Mouse (Mus musculus) midbrain, postnatal 0 days (tissue): ENCODE results near the gene Gpc6. TPM values are rescaled to one million over a fixed set of nuclear protein-coding genes. Genes with fewer than 3 reads are reported as not detected.
A peak's percentile ranks its signal among the peaks of the same experiment; 100 is the strongest.

ENCODE experiments used
- ATAC-seq: fragments of 200-750 bp; cut with Nextera tagmentation; 2 replicates; pipeline ENCODE4 v1.8.0; 2017; ENCODE audit warnings: moderate number of reproducible peaks, mild to moderate bottlenecking, moderate TSS enrichment, moderate library complexity; ENCODE audit not compliant: low FRiP score
- DNase-seq: peaks from one replicate; pipeline ENCODE4 v3.0.0-alpha.2; 2015; ENCODE audit warnings: low spot score
- H3K27ac ChIP-seq: fragments of 300-500 bp; sonication (generic); 2 replicates; pipeline ENCODE4 v1.5.1; 2014; ENCODE audit warnings: low read depth, mild to moderate bottlenecking, low read length, mixed read lengths
- H3K27me3 ChIP-seq: fragments of 300-500 bp; sonication (generic); 2 replicates; pipeline ENCODE4 v1.6.1; 2014; ENCODE audit warnings: low read length, control low read depth, mixed read lengths; ENCODE audit not compliant: insufficient read depth
- H3K36me3 ChIP-seq: fragments of 300-500 bp; sonication (generic); 2 replicates; pipeline ENCODE4 v1.6.1; 2014; ENCODE audit warnings: low read length, control low read depth, mixed read lengths; ENCODE audit not compliant: insufficient read depth
- H3K4me1 ChIP-seq: fragments of 300-500 bp; sonication (generic); 2 replicates; pipeline ENCODE4 v1.6.1; 2014; ENCODE audit warnings: mild to moderate bottlenecking, control low read depth, antibody characterized with exemption, low read length, mixed read lengths; ENCODE audit not compliant: insufficient read depth
- H3K4me2 ChIP-seq: fragments of 300-500 bp; sonication (generic); 2 replicates; pipeline ENCODE4 v1.6.1; 2014; ENCODE audit warnings: low read depth, mild to moderate bottlenecking, low read length, mixed read lengths; ENCODE audit not compliant: poor library complexity, severe bottlenecking
- H3K4me3 ChIP-seq: fragments of 300-500 bp; sonication (generic); 2 replicates; pipeline ENCODE4 v1.5.1; 2014; ENCODE audit warnings: low read depth, mild to moderate bottlenecking, low read length, moderate library complexity
- H3K9ac ChIP-seq: fragments of 300-500 bp; sonication (generic); replicated peaks from 2 replicates; pipeline ENCODE4 v1.6.1; 2014; ENCODE audit warnings: mild to moderate bottlenecking, low read length, moderate library complexity, mixed read lengths; ENCODE audit not compliant: poor library complexity, severe bottlenecking
- H3K9me3 ChIP-seq: fragments of 300-500 bp; sonication (generic); 2 replicates; pipeline ENCODE4 v1.6.1; 2016; ENCODE audit warnings: low read length, control low read depth
- CTCF ChIP-seq: IDR thresholded peaks from 2 replicates; pipeline ENCODE4 v1.5.1; 2016; ENCODE audit warnings: antibody characterized with exemption, mild to moderate bottlenecking
- WGBS: fragments of 180-500 bp; shearing (Covaris S2); extraction: QIAGEN DNeasy Blood & Tissue Kit; methylation state at CpG from one replicate; pipeline ENCODE4 v1.1.7; 2014; 5-methylcytosine and 5-hydroxymethylcytosine counted together
- polyA plus RNA-seq: library from polyadenylated mRNA; unstranded; fragments of >200 nt; fragmentation: Nextera tagmentation; extraction: Ambion mirVana; gene quantifications from 2 replicates; pipeline ENCODE4 v1.2.1, GENCODE M21; 2015
- total RNA-seq: library from RNA; depleted of rRNA; stranded (reverse); fragments of >200 nt; gene quantifications from 2 replicates; pipeline ENCODE4 v1.2.3, GENCODE M21; 2014

The Gpc6 gene
- total and polyA plus RNA-seq, 2 experiments from 2014 or later = 19.3 to 20.3 TPM

DNA sequence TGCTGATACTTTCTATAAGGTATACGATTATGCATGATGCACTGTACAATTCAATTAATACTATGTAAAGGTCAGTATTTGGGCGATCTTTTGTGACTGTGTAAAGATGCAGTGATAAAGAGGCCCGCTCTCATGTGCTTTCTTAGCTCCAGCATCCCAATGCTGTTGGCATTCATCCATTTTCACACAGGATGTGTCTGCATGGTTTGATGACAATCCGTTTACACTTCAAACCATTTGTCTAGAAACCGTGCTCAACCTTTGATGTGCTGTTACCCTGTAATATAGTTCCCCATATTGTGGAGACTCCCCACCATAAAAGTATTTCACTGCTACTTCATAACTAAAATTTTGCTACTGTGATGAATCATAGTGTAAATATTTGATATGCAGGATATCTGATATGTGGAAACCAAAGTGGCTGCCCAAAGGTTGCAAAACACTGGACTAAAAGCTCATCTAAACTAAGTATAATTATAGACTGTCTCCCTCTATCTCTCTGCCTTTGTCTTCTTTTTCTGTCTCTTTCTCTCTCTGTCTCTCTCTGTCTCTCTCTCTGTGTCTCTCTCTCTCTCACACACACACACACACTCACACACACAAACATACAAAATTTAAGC is 97.2 kb downstream of the Gpc6 start:
- Histone ChIP-seq H3K36me3 (no peaks in the 10 kb centered on the region), H3K9ac (no peak overlapping the region), H3K9me3 (no peaks in the 10 kb centered on the region), H3K4me1 (no peaks in the 10 kb centered on the region), H3K4me3 (no peak overlapping the region), H3K4me2 (no peak overlapping the region), H3K27ac (no peak overlapping the region), H3K27me3 (no peaks in the 10 kb centered on the region)
- DNase-seq (no peak), ATAC-seq (no peak)
- WGBS = 66% methylated on average over 5 of the region's 5 CpGs
- TF ChIP-seq CTCF = no peak

DNA sequence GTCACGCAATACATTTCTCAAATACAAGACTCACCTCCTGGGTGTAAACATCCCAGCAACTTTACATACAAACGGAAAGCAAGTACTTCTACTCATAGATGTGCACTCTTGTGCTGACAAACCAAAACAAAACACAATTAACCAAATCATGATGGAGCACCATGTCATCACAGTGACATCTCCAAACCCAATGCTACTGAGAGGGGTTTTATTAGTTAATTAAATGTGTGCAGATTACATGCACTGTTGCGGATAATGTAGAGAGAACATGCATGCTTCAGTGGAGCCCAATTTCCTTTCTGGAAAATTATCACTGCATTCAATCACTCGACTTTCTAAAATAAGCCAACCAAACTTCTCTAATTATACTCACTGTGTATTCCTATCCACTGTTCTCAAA is 109.0 kb downstream of the Gpc6 start:
- Histone ChIP-seq H3K27me3 (no peaks in the 10 kb centered on the region), H3K4me1 (no peaks in the 10 kb centered on the region), H3K4me2 (no peak overlapping the region), H3K4me3 (no peak overlapping the region), H3K9ac (no peak overlapping the region), H3K27ac (no peak overlapping the region), H3K9me3 (no peaks in the 10 kb centered on the region), H3K36me3 (no peaks in the 10 kb centered on the region)
- DNase-seq (no peak), ATAC-seq (no peak)
- WGBS = 68% methylated on average over 4 of the region's 4 CpGs
- no peak for TF ChIP-seq CTCF

DNA sequence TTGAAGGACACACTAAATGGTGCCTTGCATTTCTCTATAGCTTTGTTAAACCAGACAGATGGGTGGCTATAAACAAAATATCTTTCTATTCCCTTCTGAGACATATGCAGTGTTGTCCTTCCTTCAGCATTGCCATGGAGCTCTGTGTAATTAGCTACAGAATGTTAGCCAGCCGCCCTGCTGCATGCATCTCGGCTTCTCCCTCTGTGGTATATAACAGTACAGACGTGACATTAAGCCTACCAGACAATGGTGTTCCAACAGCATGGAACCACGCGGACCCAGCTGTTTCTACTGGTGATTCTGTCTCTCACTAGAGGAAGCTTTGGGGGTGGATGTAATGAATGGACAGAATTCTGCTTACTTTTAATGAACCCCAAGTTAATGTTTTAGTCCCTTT is 115.9 kb downstream of the Gpc6 start:
- ATAC-seq = no peak
- Histone ChIP-seq H3K4me2 (no peak overlapping the region), H3K27ac (no peak overlapping the region), H3K27me3 (no peaks in the 10 kb centered on the region), H3K4me3 (no peak overlapping the region), H3K36me3 (no peaks in the 10 kb centered on the region), H3K9ac (no peak overlapping the region), H3K4me1 (no peaks in the 10 kb centered on the region), H3K9me3 (no peaks in the 10 kb centered on the region)
- DNase-seq = peak; percentile 10
- WGBS = 46% methylated on average over 5 of the region's 5 CpGs
- TF ChIP-seq CTCF = no peak

DNA sequence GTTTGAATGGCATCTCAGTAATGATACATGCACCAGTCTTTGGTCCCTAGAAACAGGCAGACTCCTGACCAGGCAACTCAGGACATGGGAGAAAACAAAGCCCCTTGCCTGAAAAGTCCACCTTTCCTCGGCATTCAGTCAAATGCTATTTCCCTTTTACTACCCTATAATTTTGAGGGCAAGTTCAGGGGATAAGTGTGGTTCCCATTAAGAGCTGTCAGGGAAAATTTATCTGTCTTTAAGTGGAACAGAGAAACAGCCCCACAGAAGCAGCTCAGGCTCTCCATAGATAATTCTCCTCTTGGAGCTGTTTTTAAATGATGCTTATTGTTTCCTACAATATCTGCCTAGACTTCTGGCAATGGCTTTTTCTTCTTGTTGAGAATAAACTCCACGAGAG is 123.8 kb downstream of the Gpc6 start:
- 71% methylated on average over 2 of the region's 2 CpGs for WGBS

DNA sequence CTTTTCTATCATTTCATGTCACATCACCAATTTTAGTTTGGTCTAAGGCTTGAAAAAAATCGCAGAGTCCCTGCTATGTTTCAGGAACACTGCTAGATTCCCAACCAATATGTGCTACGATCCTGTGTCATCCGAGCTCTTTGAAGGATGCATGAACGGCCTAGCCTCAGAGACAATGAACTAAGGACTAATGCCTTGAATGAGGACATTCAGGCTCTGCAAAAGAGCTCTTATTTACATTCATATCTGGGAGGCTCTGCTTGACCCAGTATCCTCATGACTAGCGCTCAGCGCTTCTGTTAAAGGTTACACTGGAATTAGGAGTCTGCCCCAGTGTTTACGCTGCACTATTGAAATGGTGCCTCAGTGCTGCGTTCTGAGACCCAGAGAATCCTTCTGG is 125.8 kb downstream of the Gpc6 start:
- no peak for DNase-seq
- H3K36me3 ChIP-seq = no peaks in the 10 kb centered on the region
- no peak for ATAC-seq
- no peak for TF ChIP-seq CTCF
- H3K9me3 ChIP-seq = no peaks in the 10 kb centered on the region
- H3K9ac ChIP-seq = no peak overlapping the region
- H3K4me3 ChIP-seq = no peak overlapping the region
- H3K4me1 ChIP-seq = peaks cover 3% of the 10 kb centered on the region; the same call in 1 of the 2 replicates
- no peak overlapping the region for H3K4me2 ChIP-seq
- H3K27ac ChIP-seq = no peak overlapping the region
- no peaks in the 10 kb centered on the region for H3K27me3 ChIP-seq
- WGBS = 56% methylated on average over 8 of the region's 8 CpGs

More for the DNA sequence above, 123.8 kb downstream of the Gpc6 start:
- Histone ChIP-seq H3K9me3 (no peaks in the 10 kb centered on the region), H3K4me3 (no peak overlapping the region), H3K36me3 (no peaks in the 10 kb centered on the region), H3K4me1 (peaks cover 3% of the 10 kb centered on the region; the same call in 1 of the 2 replicates), H3K27ac (no peak overlapping the region), H3K4me2 (no peak overlapping the region), H3K27me3 (no peaks in the 10 kb centered on the region), H3K9ac (no peak overlapping the region)
- no peak for TF ChIP-seq CTCF
- ATAC-seq = no peak
- no peak for DNase-seq

DNA sequence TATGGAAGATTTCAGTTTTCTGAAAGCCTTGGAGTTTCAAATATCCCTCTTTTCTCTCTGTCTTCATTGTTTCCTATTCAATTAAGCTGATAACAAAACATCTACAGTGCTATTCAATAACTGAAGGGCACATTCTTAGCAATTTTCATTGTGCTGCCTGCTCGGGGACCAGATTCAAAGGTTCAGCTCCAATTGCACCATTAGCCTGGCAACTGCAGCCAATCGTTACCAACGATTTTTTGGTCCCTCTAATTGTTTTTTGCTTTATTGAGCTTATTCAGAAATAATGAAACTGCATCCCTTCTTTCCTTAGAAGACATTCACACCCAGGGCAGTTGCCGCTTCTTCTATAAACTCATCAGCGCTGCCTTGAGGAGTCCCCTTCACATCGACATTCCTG is 128.2 kb downstream of the Gpc6 start:
- no peak for ATAC-seq
- no peak overlapping the region for H3K4me3 ChIP-seq

More for the DNA sequence above, 128.2 kb downstream of the Gpc6 start:
- H3K9ac ChIP-seq = no peak overlapping the region
- peak; percentile 7 for DNase-seq
- no peak for TF ChIP-seq CTCF
- no peak overlapping the region for H3K4me2 ChIP-seq
- no peaks in the 10 kb centered on the region for H3K27me3 ChIP-seq
- no peak overlapping the region for H3K27ac ChIP-seq
- H3K36me3 ChIP-seq = no peaks in the 10 kb centered on the region
- 61% methylated on average over 6 of the region's 6 CpGs for WGBS
- H3K4me1 ChIP-seq = peaks cover 3% of the 10 kb centered on the region; the same call in 1 of the 2 replicates
- no peaks in the 10 kb centered on the region for H3K9me3 ChIP-seq
